Mouse (Mus musculus) thymus, postnatal 14 days (tissue): ENCODE results near the gene Rpa1.
A peak's percentile ranks its signal among the peaks of the same experiment; 100 is the strongest.
"Not testable (repeated sequence)": the region's sequence is repeated elsewhere in the genome, so short reads cannot be mapped to it uniquely, and the experiment has no call there.

Experiments used
- DNase-seq: peaks from one replicate; pipeline ENCODE4 v3.0.0; 2021

Rpa1 gene

GRCm38 (mm10) chr11:75319246-75319645 lies 28.9 kb downstream of the Rpa1 start:
- DNase-seq = peak; percentile 57

GRCm38 (mm10) chr11:75318351-75319221 lies 29.5 kb downstream of the Rpa1 start:
- peak; percentile 76 for DNase-seq

DNA sequence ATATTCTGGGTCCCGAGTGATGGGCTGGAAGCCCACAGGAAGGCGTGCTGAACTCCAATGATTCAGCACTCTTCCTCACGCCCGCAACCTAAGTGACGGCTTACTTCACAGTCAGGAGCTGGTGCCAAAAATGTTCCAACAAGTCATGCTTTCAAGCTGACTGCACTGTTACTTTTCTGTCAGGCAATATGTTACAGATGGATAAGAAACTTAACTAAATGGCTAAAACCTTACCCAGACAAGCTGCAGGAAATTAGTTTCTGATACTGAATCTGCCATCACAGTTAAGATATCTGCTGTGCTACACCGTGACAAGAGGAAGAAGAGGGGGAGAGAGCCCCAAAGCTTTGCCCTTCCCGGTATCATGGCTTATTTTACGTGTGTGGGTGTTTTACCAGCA lies 34.3 kb downstream of the Rpa1 start:
- DNase-seq = no peak

GRCm38 (mm10) chr11:75311751-75312150 lies 36.4 kb downstream of the Rpa1 start:
- no peak for DNase-seq

DNA sequence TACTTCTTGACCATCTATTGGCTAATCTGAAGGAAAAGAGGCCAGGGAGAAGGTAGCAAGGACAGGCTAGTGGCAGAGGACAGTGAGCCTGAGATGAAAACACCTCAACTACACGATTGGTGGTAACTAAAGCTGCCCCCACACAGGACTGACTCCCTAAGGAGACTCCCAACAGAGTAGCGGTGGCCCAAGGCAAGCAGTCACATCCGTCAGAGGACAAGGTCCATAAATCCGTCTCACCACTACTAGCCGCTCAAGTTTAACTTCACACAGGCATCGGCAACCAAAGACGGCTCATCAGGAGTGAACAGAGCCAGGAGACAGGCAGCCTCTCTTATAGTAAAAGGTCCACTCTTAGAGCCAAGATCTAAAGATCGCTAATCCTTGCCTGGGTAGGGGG lies 37.3 kb downstream of the Rpa1 start:
- DNase-seq = no peak

GRCm38 (mm10) chr11:75308650-75309049 lies 39.5 kb downstream of the Rpa1 start:
- no peak for DNase-seq

GRCm38 (mm10) chr11:75304797-75305196 lies 43.3 kb downstream of the Rpa1 start:
- no peak for DNase-seq

GRCm38 (mm10) chr11:75300954-75301353 lies 47.2 kb downstream of the Rpa1 start:
- DNase-seq = no peak

- DNase-seq = no peak
These were observed 48.3 kb downstream of the Rpa1 start for GRCm38 (mm10) chr11:75299786-75300185.

- no peak for DNase-seq
These were observed 49.6 kb downstream of the Rpa1 start for GRCm38 (mm10) chr11:75298491-75298890.

DNA sequence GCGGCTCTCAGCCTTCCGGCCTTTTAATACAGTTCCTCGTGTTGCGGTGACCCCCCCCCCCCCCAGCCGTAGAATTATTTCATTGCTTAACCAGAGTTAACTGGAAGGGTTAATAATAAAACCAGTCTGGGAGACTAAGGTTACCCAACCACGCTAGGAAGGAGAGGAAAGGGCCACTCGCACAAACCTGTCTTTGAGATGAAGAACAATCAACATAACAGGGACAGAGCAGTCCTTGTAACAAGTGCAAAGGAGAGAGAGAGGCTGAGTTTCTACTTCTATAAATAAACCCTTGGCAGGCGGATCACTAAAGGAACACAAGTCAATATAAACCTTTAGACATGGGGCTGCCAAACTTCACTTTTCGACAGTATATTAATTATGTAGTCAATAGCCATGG lies 50.5 kb downstream of the Rpa1 start:
- DNase-seq = no peak

- DNase-seq = no peak
These were observed 51.6 kb downstream of the Rpa1 start for GRCm38 (mm10) chr11:75296406-75297005.

DNA sequence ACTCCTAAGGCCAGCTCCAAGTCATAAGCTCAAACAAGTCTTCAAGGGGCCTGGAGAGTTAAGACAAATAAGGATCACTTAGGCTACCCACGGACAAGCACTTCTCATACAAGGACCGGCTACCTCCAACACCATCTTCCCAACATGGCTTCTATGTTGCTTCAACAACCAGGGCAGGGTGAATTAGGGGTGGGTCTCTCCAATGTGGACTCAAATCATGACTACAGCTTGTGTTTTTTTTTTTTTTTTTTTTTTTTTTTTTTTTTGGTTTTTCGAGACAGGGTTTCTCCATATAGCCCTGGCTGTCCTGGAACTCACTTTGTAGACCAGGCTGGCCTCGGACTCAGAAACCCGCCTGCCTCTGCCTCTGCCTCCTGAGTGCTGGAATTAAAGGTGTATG lies 52.6 kb downstream of the Rpa1 start:
- DNase-seq = not testable (repeated sequence)

- DNase-seq = no peak
These were observed 53.3 kb downstream of the Rpa1 start for GRCm38 (mm10) chr11:75294862-75295261.

- DNase-seq = no peak
These were observed 54.2 kb downstream of the Rpa1 start for GRCm38 (mm10) chr11:75293852-75294361.

DNA sequence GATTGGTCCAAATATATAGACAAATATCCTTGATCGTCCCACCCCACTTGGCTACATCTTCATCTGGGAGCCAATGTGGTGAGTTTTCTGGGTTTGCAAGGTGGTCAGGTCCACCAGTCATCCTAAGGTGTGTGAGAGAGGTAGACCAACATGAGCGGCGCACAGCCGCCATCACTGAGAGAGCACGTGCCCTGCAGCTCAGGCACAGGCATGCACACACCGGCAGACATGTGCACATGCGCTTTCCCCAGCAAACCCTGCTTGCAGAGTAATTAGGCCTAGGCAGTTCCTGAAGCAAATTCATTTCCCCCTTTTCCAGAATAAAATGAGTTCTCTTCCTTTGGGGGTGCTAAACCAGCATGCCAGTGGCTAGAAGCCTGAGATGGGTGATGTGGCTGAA lies 55.8 kb downstream of the Rpa1 start:
- no peak for DNase-seq

DNA sequence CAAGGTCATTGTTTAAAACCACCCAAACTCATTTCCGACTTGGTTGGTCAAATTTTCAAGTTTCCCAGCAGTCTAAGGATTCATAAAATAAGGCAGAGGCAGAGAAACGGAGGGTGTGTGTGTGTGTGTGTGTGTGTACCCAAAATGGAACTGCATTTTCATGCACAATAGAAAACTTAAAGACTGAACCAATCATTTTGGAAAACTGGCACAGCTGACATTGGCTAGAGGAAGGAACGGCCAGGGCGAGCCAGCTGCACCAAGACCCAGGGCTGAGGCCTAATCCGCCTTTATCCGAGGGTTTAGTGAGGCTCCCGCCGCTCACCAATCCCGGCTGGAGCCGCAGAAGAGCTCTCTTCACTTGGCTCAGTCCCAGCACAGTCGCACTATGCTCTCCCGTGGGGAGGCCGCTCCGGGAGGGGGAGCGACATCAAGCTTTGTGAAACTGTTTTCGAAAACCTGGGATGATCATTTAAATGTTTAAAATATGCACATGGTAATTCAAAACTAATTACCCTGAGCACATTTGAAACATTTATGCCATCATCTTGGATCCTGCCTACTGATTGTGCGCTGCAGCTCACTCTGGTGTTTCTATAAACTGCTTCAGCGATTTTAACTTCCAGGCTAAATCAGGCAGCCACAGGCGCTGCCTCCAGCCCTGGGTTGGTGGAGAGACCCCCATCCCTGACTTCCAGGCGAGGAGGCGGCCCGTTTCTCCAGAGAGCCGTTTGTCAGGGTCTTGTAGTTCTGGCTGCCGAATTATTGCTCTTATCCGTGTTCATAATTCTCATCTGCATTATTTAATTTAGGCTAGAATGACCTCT lies 56.5 kb downstream of the Rpa1 start:
- no peak for DNase-seq

GRCm38 (mm10) chr11:75290566-75291271 lies 57.4 kb downstream of the Rpa1 start:
- DNase-seq = peak; percentile 89

DNA sequence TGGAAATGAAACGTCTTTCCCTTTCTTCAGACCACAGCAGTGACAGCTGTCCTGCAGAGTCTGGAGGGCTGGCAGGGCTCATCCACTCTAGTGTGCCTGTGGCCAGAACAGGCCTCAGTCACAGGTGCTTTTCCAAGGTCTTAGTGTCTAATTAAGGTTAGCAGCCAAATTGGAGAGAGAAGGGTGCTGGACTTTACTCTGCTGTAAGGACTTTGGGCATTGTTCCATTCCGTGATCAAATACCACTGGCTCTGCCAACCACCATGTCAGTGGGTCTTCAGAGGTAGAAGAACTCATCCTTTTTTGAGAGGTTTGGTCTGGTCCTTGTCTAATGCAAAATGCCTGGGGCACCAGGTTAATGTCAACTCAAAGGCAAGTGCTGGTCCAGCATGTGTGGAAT lies 59.0 kb downstream of the Rpa1 start:
- no peak for DNase-seq

DNA sequence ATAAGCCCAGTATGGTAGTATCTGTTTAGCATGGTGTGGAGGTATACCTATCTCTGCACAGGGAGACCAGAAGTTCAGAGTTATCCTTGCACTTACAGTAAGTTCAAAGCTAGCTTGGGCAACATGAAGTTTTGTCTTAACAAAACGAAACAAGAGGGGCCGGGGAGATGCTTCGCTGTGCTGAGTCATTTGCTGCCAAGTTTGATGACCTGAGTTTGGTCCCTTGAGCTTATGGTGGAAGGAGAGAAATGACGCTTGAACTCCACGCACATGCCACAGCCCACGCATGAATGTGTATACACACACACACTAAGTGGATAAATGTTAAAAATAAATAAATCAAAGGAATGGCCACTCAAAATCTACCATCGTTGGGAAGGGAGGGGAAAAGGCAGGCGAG lies 59.6 kb downstream of the Rpa1 start:
- DNase-seq = no peak

- no peak for DNase-seq
These were observed 60.2 kb downstream of the Rpa1 start for GRCm38 (mm10) chr11:75287940-75288339.

DNA sequence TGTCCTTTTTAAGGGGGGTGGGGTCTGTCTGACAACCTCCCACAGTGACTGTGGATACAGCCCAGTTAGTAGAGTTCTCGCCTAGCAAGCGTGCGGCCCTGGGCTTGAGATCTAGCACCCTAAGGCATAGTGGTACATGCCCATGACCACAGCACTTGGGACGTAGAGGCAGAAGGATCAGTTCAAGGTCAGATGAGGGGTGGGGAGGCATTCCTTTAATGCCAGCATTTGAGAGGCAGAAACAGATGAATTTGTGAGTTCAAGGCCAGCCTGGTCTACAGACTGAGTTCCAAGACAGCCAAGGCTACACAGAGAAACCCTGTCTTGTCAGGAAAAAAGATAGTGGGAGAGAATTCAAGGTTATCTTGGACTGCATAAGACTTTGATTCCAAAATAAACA lies 61.3 kb downstream of the Rpa1 start:
- no peak for DNase-seq
